Mouse (Mus musculus): ENCODE measurements around the gene Nup62. TPM values are rescaled to one million over a fixed set of nuclear protein-coding genes. Genes with fewer than 3 reads are reported as not detected.

Gene Nup62
- total RNA-seq, 2 experiments from 2014 or later, result 31.6 to 33.3 TPM

GRCm38 (mm10) chr7:44841825-44842463 lies 26.1 kb downstream of the Nup62 start:
- intact Hi-C loops (cut with DNase I), result no loop called here
- DNase-seq, result no peak

GRCm38 (mm10) chr7:44845006-44845405 lies 29.1 kb downstream of the Nup62 start:
- intact Hi-C loops (cut with DNase I), result no loop called here
- no peak for DNase-seq

GRCm38 (mm10) chr7:44846804-44847203 lies 30.9 kb downstream of the Nup62 start:
- DNase-seq, result no peak
- intact Hi-C loops (cut with DNase I), result no loop called here

GRCm38 (mm10) chr7:44847772-44848171 lies 31.9 kb downstream of the Nup62 start:
- no peak for DNase-seq
- intact Hi-C loops (cut with DNase I), result loop anchor here (2.0 kb wide), 1 partner anchor 31 kb away; the partner anchor contains the start of genes Atf5, Il4i1 and Nup62

- intact Hi-C loops (cut with DNase I), result loop anchor here (2.0 kb wide), 1 partner anchor 32 kb away; the partner anchor contains the start of genes Atf5, Il4i1 and Nup62
- peak; percentile 99 for DNase-seq
Observed at GRCm38 (mm10) chr7:44848561-44849415, 32.9 kb downstream of the Nup62 start, which contains the start of the genes Akt1s1 and Tbc1d17. Akt1s1 (plus strand) TSS chr7:44848991. Tbc1d17 (minus strand) TSS chr7:44849079.

GRCm38 (mm10) chr7:44849416-44850111 lies 33.7 kb downstream of the Nup62 start:
- peak; percentile 89 to 92 for DNase-seq
- intact Hi-C loops (cut with DNase I), result loop anchor here (2.0 kb wide), 1 partner anchor 33 kb away; the partner anchor contains the start of genes Atf5, Il4i1 and Nup62

- peak; percentile 83 to 84 for DNase-seq
- intact Hi-C loops (cut with DNase I), result no loop called here
Observed at GRCm38 (mm10) chr7:44850146-44850545, 34.3 kb downstream of the Nup62 start.

GRCm38 (mm10) chr7:44850789-44851624 lies 35.1 kb downstream of the Nup62 start:
- DNase-seq, result no peak
- intact Hi-C loops (cut with DNase I), result no loop called here

GRCm38 (mm10) chr7:44851625-44852234 lies 35.8 kb downstream of the Nup62 start:
- DNase-seq, result no peak
- intact Hi-C loops (cut with DNase I), result no loop called here

GRCm38 (mm10) chr7:44852259-44853027 lies 36.6 kb downstream of the Nup62 start:
- intact Hi-C loops (cut with DNase I), result no loop called here
- DNase-seq, result no peak

- intact Hi-C loops (cut with DNase I), result no loop called here
- DNase-seq, result no peak
Observed at GRCm38 (mm10) chr7:44853065-44853464, 37.2 kb downstream of the Nup62 start.

GRCm38 (mm10) chr7:44853596-44854355 lies 37.9 kb downstream of the Nup62 start:
- DNase-seq, result no peak
- intact Hi-C loops (cut with DNase I), result no loop called here

GRCm38 (mm10) chr7:44854356-44855031 lies 38.6 kb downstream of the Nup62 start:
- intact Hi-C loops (cut with DNase I), result no loop called here
- peak; percentile 86 to 87 for DNase-seq

- intact Hi-C loops (cut with DNase I), result no loop called here
- DNase-seq, result no peak
Observed at GRCm38 (mm10) chr7:44855036-44855435, 39.1 kb downstream of the Nup62 start.

- no peak for DNase-seq
- intact Hi-C loops (cut with DNase I), result no loop called here
Observed at GRCm38 (mm10) chr7:44856265-44856916, 40.5 kb downstream of the Nup62 start.

- intact Hi-C loops (cut with DNase I), result no loop called here
- DNase-seq, result peak; percentile 83 to 88
Observed at GRCm38 (mm10) chr7:44857042-44857552, 41.2 kb downstream of the Nup62 start, which contains the start of gene Pnkp. Pnkp (plus strand) TSS chr7:44857139.

- no peak for DNase-seq
- intact Hi-C loops (cut with DNase I), result no loop called here
Observed at GRCm38 (mm10) chr7:44857905-44858304, 42.0 kb downstream of the Nup62 start.
